Mouse (Mus musculus): Measurements from ENCODE around the gene Wdr1.

The Wdr1 gene

DNA sequence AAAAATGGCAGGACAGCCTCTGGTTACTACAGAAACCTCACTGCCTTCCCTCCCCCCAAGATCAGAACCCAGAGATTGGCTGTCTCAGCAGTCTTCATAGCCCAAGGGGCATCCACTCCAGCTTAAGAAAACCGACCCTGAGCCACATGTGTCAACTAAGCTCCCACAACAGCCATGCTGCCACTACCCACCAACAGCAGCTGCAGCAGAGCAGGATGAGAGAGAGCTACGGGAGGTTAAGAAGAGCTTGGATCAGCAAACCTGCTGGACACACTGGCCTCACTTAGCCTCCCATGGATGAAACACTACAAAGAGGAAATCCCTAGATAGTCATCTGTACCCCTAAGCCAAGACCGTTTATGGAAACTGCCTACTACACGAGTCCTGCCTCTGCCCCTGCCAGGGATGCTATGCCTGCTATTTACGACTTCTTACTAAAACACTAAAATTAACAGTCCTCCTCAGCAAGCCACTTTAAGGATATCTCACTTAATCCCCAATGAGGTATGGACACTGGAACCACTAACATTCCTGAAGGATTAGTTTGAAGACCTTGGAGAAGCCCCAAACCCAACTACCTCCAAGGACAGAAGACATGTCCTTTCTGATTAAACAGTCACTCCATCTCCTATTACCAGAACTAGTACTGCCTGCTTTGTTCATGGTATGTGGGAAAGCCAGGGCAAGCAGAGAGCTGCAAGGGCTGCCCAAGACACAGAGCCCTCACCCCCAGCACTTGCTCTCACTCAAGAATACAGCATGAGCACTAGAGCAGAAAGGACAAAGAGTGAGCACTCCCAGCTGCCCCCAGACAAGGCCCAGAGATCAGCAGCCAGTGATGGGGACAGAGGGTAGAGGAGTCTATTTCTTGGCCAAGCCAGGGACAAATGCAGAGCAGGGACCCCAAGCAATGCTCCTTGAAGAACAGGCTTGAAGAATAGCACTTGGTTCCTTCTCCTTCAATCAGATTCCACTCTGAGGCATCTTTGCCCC is 18.3 kb downstream of the Wdr1 start:
- DNase-seq (ENCODE audit: low read depth, low spot score): no peak

DNA sequence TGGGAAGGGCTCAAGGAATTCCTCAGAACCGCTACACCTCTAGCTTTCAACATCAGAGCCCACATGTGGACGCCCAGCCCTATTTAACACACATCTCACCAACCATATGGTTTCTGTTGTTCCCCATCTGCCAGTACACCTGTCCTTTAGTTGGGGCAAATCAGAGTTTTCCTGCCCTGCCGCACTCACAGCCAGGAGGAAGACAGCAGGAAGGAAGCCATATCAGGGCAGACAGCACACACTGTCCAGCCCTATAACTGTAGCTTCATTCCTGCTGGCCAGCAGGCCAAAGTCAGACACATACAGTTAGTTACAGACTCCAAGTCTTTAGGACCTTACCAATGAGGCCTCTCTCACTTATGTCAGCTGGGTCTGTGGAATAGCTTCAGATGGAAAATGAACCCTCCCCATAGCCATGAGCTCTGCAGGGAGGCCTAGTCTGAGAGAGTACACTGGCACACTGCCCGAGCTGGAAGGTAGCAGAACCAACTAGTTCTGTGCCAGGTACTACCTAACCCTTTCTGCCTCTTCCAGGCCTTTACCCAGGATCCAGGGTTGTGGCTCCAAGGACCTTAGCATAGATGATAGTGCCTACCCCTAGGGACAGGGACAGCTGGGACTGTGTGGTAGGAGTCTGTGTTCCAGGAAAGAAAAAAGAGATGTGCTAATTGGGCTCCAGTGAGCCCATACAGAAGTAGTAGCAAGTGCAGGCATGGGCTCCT is 19.4 kb downstream of the Wdr1 start:
- DNase-seq (ENCODE audit: low read depth, low spot score): no peak

DNA sequence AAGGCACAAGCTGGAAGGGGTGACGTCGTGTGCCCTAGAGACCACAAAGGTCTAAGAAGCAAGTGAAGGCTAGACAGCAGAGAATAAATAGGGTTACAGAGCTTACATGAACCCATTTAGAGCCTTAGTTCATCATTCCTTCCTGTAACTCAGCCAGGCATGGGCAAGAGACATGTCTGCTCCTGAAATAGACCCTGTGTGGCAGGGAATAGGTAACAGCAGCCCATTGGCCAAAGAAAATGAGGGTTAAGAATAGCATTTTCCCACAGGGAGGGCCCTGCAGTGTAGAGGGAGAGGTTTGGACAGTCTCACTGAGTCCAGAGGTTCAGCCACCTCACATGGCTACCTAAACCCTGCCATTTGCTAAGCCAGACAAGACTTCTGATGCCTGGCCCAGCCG is 21.3 kb downstream of the Wdr1 start:
- no peak for DNase-seq (ENCODE audit: low read depth, low spot score)

DNA sequence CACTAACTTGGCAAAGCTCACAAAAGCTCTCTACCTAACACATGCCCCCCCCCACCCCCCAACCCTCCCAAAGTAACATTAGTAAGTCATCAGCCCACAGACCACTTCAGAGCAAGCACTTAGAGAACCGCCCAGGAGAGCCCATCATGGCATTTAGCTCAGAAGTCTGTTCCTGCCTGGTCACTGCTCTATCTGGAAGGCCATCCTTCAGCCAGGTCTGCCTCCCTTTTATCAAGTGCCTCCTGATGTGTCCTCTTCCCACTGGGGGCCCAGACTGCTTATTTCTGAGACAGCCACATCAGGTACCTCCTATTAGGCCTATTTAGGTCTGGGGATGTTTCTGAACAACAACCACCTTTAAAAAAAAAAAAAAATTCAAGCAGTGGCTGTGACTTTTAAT is 22.1 kb downstream of the Wdr1 start:
- DNase-seq (ENCODE audit: low read depth, low spot score): no peak

DNA sequence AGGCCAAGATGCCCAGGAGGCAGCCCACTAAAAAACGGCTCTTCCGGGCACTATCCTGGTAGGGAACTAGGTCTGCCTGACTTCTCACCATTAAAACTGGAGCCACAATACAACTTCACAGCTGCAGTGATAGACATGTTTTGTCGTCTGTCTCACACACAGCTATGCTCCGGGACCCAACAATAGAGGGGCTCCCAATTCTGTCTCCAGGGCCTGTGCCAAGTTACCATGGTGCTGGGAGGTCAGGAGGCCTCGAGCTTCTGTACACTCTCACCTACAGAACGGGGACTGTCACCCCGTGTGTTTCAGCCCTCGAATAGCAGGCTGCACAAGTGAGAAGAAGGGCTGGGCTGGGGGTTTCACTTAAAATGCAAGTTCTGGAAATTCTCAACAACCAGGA is 24.5 kb downstream of the Wdr1 start:
- DNase-seq (ENCODE audit: low read depth, low spot score): no peak

DNA sequence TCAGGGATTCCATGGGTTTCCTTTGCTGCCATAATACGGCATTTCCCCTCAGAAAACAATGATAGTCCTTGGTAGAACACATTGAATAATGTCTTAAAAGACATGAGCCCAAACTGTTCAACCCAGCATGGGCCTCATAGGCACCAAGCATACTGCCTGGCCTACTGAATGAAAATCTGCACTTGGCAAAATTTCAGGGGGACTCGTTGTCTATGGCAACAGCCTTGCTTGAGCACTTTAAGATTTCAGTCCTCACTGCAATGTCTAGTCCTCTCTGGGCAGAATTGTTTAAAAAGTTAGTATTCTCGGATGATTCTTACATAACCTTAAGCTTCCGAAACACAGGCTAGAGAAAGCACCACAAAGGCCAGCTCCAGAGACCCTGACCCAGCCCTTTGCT is 25.2 kb downstream of the Wdr1 start:
- no peak for DNase-seq (ENCODE audit: low read depth, low spot score)

DNA sequence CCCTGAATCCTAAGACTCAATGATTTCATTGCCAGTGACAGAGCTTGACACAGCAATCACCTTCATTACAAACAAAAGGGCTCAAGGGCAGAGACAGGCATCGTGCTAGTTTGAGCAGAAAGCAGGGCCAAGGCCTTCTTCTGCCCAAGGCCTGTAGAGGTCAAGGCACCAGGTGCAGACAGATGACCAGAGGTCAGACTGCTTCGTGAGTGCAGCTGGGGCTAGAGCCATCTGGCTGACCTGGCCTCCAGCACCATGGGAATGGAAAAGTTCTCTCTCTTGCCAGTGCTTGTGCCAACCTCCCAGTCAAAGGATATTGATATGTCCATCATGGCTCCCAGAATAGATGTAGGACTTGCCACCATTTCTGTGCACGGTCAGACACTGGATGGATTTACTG is 26.2 kb downstream of the Wdr1 start:
- no peak for DNase-seq (ENCODE audit: low read depth, low spot score)

DNA sequence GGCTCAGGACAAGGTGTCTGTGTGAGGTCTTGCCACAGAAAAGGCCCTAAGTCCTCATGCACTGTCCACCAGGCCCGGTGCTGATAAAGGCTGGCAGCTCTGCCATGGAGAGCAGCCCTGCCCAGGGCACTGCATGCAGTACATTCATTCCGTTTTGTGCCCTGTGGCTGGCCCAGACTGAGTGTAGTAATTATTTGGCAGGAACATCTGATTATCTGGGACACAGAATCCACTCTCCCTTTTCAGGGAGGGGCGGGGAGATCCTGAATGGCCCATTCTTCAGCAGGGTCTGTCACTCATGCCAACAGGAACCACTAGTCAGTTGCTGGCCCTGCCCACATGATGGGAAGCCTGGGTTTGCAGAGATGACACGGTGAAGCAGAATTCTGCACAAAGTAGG is 30.9 kb downstream of the Wdr1 start:
- DNase-seq (ENCODE audit: low read depth, low spot score): no peak

DNA sequence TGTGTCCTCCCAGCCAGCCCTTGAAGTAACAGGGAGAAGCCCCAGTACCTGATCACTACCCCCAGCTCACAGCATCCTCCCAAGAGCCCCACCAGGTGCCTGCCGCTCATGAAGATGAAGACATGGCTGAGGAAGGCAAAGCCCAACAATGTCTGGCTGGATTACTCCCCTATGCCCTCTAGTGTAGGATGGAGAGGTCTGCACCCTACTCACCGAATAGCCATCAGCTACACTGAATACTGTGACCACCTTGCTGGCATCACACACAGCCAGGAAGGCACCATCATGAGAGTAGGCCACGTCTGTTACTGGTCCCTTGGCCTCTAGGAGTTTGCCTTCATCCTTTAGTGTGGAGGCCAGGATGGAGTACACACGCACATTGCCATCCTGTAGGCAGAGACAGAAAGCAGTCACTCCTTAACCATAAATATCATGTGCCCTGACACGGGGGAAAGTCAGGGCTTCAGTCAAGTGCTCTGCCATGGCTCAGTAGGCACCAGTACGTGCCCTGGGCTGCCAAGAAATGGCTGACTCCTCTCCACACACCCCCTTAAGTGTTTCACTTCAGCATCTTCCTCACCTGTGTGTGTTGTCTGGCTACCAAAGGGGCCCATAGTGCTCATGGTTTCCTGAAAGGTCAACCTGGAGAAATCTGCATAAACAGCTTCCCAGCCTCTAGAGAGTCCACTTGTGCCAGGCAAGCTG is 33.1 kb downstream of the Wdr1 start:
- peak; percentile 58 for DNase-seq (ENCODE audit: low read depth, low spot score)

DNA sequence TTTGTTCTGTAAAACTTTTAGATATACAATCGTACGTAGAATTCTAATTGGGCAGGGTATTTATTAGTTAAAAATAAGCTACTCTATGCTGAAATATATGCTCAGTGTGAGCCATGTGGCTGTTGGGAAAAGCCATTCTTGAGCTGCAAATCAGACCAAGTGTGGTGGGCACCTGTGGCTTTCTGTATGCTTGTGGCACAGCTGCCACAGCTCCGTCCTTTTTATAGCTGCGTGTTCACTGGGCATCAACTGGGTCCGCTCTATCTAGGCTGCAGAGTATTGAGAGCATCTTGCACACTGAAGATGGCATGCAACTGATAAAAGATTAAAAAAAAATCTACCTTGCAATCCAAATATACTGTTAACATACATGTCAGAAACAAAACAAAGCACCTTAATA is 40.0 kb downstream of the Wdr1 start:
- DNase-seq (ENCODE audit: low read depth, low spot score): peak; percentile 25

DNA sequence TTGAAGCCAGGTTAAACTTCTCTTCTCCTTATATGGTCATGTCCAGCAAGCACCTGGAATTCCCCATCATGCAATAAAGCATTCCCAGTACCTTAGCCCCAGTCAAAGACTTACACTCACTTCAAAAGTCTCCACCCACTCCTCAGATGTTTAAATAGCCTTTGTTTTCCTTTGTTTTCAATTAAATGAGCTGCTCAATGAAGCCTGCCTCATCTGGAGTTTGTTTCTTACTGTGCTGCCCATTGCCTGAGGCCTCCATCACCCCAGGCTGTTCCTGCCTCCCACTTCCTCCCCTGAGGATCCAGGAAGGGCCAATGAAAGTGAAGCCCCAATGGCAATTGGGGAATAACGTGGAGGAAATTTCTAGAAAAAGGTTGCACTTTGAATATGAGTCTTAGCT is 42.2 kb downstream of the Wdr1 start:
- DNase-seq (ENCODE audit: low read depth, low spot score): no peak

DNA sequence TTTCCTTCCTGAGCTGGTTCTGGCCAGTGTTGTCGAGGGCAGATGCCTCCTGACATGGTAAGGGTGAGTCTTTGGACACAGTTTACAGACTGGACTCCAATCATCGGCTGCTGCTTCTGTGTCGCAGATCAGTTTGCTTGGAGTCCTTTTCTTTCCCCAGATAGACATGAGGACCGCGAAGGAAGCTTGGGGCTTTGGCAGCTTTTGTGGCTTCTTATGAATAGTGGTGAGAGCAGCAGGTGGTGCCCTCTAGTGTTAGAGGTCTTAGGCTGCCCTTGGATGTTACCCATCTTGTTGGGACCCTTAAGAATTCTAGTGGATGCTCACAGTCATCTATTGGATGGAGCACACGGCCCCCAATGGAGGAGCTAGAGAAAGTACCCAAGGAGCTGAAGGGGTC is 46.8 kb downstream of the Wdr1 start:
- DNase-seq (ENCODE audit: low read depth, low spot score): peak; percentile 43

DNA sequence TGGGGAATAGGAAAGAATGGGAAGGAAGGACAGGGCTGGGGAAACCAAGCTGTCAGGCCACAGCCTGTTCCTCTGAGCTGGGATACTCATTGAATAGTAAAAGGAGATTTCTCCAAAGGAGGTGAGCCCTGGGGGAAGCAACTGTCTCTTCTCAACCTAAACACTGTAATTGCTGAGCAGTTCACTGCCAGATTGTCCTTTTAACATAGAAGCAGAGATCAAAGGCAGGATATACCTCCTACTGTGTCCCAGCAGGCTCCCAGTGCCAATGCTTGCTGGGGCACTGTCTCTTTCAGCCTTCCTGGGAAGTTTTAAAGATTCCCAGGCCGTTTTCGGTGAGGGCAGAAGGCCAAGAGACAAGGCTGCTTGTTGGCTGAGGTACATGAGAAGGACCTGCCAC is 50.0 kb downstream of the Wdr1 start:
- DNase-seq (ENCODE audit: low read depth, low spot score): no peak

DNA sequence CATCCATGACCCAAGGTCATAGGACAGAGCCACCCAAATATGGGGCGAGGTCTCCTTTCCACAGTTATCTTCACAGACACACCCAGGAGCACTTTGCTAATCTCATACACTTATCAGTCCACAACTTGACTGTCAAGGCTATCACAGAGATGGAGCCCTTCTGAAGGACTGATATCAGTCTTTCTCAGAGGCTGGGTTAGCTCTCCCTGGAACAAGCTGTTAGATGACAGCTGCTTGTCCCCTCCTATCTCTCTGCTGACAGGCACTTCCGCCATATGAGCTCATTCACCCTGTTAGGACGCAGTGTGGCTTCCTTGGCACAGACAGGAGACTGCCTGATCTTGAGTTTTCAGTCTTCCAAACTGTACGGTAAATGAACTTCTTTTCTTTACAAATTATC is 53.5 kb downstream of the Wdr1 start:
- DNase-seq (ENCODE audit: low read depth, low spot score): no peak

DNA sequence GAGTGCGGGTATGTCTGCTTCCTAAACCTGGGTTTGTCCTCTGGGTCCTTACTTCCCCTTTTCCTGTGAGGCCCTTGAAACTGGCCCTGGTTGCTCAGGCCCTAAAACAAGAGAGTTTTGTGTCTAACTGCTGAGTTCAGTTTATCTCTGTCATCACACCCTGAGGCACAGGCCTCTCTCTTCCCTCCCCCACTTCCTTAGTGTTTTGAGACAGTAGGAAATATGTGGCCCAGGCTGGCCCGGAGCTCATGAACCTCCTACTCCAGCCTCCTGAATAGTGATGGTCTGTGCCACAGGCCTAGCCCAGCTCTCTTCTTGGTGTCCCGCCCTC is 57.6 kb downstream of the Wdr1 start:
- peak; percentile 8 for DNase-seq (ENCODE audit: low read depth, low spot score)

DNA sequence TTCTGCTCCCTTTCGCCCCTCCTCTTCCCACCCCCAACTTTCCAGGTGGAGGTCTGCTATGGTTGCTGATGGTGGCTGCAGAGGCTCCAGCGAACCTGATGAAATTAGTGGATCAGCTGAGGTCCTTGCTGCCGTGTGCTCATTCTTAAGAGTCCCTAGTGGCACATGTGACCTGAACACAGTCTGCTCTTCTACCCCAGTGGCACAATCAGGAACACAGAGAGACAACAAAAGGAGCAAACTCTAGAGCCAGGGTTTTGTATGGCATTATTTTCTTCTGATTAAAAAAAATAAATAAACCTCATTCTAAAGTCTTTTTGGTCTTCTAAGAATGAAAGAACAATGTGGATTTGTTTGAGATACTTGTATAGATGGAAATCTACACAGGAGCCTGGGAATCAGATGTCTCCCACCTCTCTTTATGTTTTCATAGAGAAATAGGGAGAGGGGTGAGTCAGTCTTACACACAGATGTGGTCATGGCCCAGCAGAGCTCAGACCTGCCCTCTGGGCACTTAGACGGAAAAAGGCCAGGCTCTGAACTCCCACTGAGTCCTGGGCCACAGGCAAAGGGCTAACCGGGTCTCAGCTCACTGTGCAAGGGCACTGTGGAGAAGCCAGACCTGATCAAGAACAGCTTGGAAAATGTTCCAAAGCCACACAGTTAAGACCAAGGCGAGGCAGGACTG is 58.1 kb downstream of the Wdr1 start:
- DNase-seq (ENCODE audit: low read depth, low spot score): no peak

DNA sequence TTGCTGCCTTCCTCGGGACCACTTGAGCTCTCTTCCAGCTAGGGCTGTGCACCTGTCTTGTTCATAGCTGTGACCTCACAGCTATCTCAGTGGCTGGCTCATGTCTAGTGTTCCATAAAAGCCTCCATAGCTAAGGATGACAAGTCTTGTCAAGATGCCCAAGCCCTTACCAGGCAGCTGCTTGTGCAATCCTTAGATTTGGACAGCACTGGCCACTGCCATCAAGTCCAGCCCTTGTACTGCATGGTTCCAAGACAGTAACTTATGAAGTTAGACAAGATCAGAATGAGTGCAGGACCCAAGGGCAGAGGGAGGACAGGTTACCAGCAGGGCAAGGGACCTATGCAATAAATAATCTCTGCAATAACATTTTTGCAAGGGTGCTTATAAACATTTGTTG is 58.9 kb downstream of the Wdr1 start:
- DNase-seq (ENCODE audit: low read depth, low spot score): no peak

DNA sequence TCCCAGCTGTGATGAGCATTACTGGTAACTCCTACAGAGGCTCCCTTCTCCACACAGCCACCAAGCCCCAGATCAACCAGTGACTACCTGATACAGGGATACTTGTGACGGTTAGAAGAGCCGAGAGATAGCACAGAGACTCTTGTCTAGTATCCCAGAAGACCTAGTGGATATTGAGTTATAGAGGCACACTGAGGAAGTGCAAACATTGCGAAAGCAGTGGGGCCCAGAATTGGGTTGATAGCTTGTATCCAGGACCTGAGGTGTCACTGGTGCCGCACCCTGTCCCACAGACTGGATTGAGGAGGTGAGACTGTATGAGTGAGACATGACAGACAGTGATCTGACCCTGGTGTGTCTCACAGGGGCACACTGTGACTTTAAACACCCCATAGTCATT is 60.0 kb downstream of the Wdr1 start, which contains the start of gene Slc2a9:
TSS of gene Slc2a9 (minus strand) at position 152 of the 400 bp plus-strand sequence.
- no peak for DNase-seq (ENCODE audit: low read depth, low spot score)

DNA sequence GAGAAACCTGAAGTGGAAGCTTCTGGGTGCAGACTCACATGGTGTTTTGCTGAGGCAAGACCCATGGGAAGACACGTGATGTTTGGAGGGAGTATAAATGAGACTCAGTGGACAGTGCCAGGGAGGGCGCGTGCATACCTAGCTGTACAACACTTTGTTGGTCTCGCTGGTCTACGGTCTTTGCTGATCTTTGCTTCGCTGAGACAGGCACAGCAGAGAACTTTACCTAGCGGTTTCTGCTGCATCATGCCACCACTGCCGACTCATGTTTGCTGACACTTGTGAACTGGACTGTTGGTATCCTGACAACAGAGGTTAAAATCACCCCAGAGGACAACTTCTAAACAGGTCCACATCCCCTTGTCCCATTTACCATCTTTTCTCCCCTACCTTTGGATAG is 63.0 kb downstream of the Wdr1 start:
- no peak for DNase-seq (ENCODE audit: low read depth, low spot score)

DNA sequence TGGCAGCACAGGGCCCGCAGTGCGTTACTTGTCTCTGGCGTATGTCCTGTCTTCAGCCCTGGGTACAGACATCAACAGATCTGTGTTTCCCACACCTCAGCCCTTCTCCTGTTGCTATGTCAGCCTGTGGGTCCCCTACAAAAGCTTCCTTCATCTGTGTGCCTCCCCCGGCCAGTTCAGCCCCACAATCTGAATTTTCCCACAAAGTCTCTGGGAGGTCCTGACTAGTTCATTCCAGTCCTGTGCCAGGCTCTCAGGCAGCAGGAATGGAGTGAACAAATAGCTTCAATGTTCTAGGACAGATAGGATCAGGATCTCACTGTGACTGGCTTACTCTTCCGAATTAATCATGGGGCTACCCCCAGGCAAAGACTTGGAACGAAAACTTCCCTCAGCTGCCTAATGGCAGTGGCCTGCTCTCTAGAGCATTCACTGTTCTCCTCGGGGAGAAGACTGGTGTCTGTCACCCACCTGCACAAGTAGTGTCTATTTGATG is 63.7 kb downstream of the Wdr1 start:
- no peak for DNase-seq (ENCODE audit: low read depth, low spot score)

DNA sequence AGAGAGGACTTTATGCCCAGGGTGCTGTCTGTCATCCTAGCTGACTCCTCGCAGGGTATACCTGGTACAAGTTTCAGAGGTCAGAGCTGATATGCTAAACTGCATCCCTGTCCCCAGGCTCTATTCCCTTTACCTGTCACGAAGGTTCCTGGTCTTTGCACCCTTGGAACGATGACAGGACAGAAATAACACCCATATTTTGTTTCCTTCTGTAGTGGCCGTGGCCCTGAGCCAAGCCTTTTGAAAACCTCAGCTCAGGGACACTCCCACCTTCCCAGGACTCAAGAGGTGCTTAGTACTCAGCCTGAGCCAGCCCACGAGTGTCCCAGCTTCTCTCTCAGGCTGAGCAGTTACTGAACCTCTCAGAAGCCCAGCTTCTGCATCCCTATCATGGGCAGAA is 64.5 kb downstream of the Wdr1 start:
- no peak for DNase-seq (ENCODE audit: low read depth, low spot score)

Data from A20 (cell line).